Mouse (Mus musculus) intestine, embryonic 16.5 days (tissue): ENCODE data around the gene Wdr37. TPM values are rescaled to one million over a fixed set of nuclear protein-coding genes. Genes with fewer than 3 reads are reported as not detected.

Source experiments
- ATAC-seq: fragments of 200-750 bp; cut with Nextera tagmentation; 2 replicates; pipeline ENCODE4 v1.8.0; 2017; ENCODE audit warnings: moderate TSS enrichment, moderate library complexity
- H3K27ac ChIP-seq: fragments of 300-500 bp; sonication (generic); 2 replicates; pipeline ENCODE4 v1.5.1; 2014; ENCODE audit warnings: mild to moderate bottlenecking, low read length
- H3K27me3 ChIP-seq: fragments of 300-500 bp; sonication (generic); replicated peaks from 2 replicates; pipeline ENCODE4 v1.6.1; 2014; ENCODE audit warnings: low read length, control low read depth, mixed read lengths; ENCODE audit not compliant: control insufficient read depth, insufficient read depth
- H3K36me3 ChIP-seq: fragments of 300-500 bp; sonication (generic); 2 replicates; pipeline ENCODE4 v1.6.1; 2014; ENCODE audit warnings: low read length, control low read depth; ENCODE audit not compliant: control insufficient read depth, insufficient read depth
- H3K4me1 ChIP-seq: fragments of 300-500 bp; sonication (generic); 2 replicates; pipeline ENCODE4 v1.6.1; 2014; ENCODE audit warnings: low read length, control low read depth, mixed read lengths; ENCODE audit not compliant: control insufficient read depth, insufficient read depth
- H3K4me2 ChIP-seq: fragments of 300-500 bp; sonication (generic); 2 replicates; pipeline ENCODE4 v1.6.1; 2014; ENCODE audit warnings: low read depth, low read length, control low read depth
- H3K4me3 ChIP-seq: fragments of 300-500 bp; sonication (generic); 2 replicates; pipeline ENCODE4 v1.5.1; 2014; ENCODE audit warnings: mild to moderate bottlenecking, low read length
- H3K9ac ChIP-seq: fragments of 300-500 bp; sonication (generic); 2 replicates; pipeline ENCODE4 v1.6.1; 2014; ENCODE audit warnings: low read depth, low read length
- H3K9me3 ChIP-seq: fragments of 300-500 bp; sonication (generic); 2 replicates; pipeline ENCODE4 v1.6.1; 2016; ENCODE audit warnings: low read length, control low read depth; ENCODE audit not compliant: control insufficient read depth
- WGBS: fragments of 180-500 bp; shearing (Covaris S2); extraction: QIAGEN DNeasy Blood & Tissue Kit; methylation state at CpG from one replicate; pipeline ENCODE4 v1.1.7; 2014; 5-methylcytosine and 5-hydroxymethylcytosine counted together
- polyA plus RNA-seq: library from polyadenylated mRNA; unstranded; fragments of >200 nt; fragmentation: Nextera tagmentation; extraction: Ambion mirVana; gene quantifications from 2 replicates; pipeline ENCODE4 v1.2.1, GENCODE M21; 2015

Gene Wdr37
- polyA plus RNA-seq, 1 experiment from 2014 or later = 13.6 TPM

DNA sequence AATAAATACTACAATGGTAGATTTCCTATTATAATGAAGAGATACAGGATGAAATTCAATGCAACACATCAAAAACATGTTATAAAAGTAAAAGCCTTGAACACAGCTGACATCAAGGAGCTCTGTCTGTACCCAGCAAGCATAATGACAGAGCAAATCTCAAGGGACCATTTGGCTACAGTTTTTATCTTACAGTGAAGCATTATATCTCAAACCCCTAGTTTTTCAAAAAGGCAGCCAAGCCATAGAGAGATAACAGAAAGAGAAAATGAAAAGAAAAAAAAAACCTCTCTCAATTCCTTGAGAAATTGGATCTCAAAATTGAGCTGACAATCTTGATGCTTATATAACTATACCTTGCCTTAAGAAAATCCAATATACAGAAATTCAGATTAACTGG lies 41.0 kb downstream of the Wdr37 start:
- H3K9me3 ChIP-seq = no peaks in the 10 kb centered on the region
- H3K4me1 ChIP-seq = no peaks in the 10 kb centered on the region
- no peak for ATAC-seq
- no peaks in the 10 kb centered on the region for H3K36me3 ChIP-seq
- H3K9ac ChIP-seq = no peak overlapping the region
- no peak overlapping the region for H3K4me3 ChIP-seq
- H3K4me2 ChIP-seq = no peak overlapping the region
- H3K27ac ChIP-seq = no peak overlapping the region
- no peaks in the 10 kb centered on the region for H3K27me3 ChIP-seq

DNA sequence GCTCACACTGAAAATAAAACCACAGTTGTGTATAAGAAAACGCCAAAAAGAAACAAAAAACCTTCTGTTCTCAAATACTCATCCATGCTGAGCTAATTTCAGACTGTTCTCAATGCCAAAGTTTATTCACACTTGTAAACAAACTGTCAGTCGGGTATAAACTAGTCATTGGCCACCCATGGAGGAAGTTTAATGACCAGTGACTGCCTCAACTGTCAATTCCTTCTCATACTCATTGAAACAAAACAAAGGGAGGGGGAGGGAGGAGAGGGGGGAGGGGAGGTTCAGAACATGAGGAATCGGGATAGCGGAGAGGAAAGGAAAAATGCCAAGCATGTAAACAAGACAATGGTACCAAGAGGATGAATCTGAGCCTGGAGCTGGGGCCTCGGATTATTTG lies 41.9 kb downstream of the Wdr37 start:
- H3K4me2 ChIP-seq = no peak overlapping the region
- no peak overlapping the region for H3K4me3 ChIP-seq
- H3K4me1 ChIP-seq = no peaks in the 10 kb centered on the region
- no peaks in the 10 kb centered on the region for H3K36me3 ChIP-seq
- H3K27ac ChIP-seq = no peak overlapping the region
- peak; percentile 73 for ATAC-seq
- no peak overlapping the region for H3K9ac ChIP-seq
- H3K9me3 ChIP-seq = no peaks in the 10 kb centered on the region
- WGBS = 41% methylated on average over 5 of the region's 5 CpGs
- no peaks in the 10 kb centered on the region for H3K27me3 ChIP-seq

- Histone ChIP-seq H3K4me3 (no peak overlapping the region), H3K9me3 (no peaks in the 10 kb centered on the region), H3K36me3 (no peaks in the 10 kb centered on the region), H3K4me1 (no peaks in the 10 kb centered on the region), H3K27ac (no peak overlapping the region), H3K9ac (no peak overlapping the region), H3K27me3 (no peaks in the 10 kb centered on the region), H3K4me2 (no peak overlapping the region)
- WGBS = 93% methylated on average over 1 of the region's 1 CpGs
- no peak for ATAC-seq
Observed at GRCm38 (mm10) chr13:8828946-8829345, 42.8 kb downstream of the Wdr37 start.

- Histone ChIP-seq H3K27ac (no peak overlapping the region), H3K9ac (no peak overlapping the region), H3K36me3 (peaks cover 7% of the 10 kb centered on the region), H3K4me1 (no peaks in the 10 kb centered on the region), H3K27me3 (no peaks in the 10 kb centered on the region), H3K4me3 (no peak overlapping the region), H3K9me3 (no peaks in the 10 kb centered on the region), H3K4me2 (no peak overlapping the region)
- 74% methylated on average over 8 of the region's 8 CpGs for WGBS
- no peak for ATAC-seq
Observed at GRCm38 (mm10) chr13:8823546-8823945, 48.2 kb downstream of the Wdr37 start.

DNA sequence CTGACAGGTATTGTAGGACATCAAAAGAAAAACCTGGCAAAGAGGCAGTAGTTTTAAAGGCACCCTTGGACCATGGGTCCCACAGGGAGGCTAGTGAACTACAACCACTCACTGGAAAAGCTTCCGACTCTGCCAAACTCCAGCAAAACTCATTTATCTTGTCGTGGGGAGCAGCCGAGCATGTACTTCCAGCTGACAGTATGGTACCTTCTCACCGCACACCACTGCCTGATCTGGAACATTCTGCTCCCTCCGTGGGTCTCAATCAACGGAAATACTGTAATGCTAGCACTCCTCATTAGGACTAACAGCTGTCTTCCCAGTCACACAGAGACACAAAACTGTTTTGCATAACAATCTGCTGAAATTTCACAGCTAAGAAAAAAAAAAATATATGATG lies 48.6 kb downstream of the Wdr37 start:
- Histone ChIP-seq H3K9me3 (no peaks in the 10 kb centered on the region), H3K36me3 (peaks cover 10% of the 10 kb centered on the region), H3K27me3 (no peaks in the 10 kb centered on the region), H3K4me2 (no peak overlapping the region), H3K9ac (no peak overlapping the region), H3K27ac (no peak overlapping the region), H3K4me3 (no peak overlapping the region), H3K4me1 (no peaks in the 10 kb centered on the region)
- 67% methylated on average over 6 of the region's 6 CpGs for WGBS
- no peak for ATAC-seq

GRCm38 (mm10) chr13:8822201-8822600 lies 49.5 kb downstream of the Wdr37 start:
- WGBS = 92% methylated on average over 4 of the region's 4 CpGs
- no peak overlapping the region for H3K27ac ChIP-seq
- no peak overlapping the region for H3K4me2 ChIP-seq
- H3K4me3 ChIP-seq = no peak overlapping the region
- no peaks in the 10 kb centered on the region for H3K4me1 ChIP-seq
- no peak overlapping the region for H3K9ac ChIP-seq
- no peaks in the 10 kb centered on the region for H3K9me3 ChIP-seq
- ATAC-seq = no peak
- H3K36me3 ChIP-seq = peaks cover 10% of the 10 kb centered on the region
- H3K27me3 ChIP-seq = no peaks in the 10 kb centered on the region

- WGBS = 95% methylated on average over 2 of the region's 2 CpGs
- Histone ChIP-seq H3K27me3 (no peaks in the 10 kb centered on the region), H3K36me3 (peaks cover 3% of the 10 kb centered on the region; the same call in 1 of the 2 replicates), H3K9ac (no peak overlapping the region), H3K4me1 (no peaks in the 10 kb centered on the region), H3K4me2 (no peak overlapping the region), H3K27ac (no peak overlapping the region), H3K9me3 (no peaks in the 10 kb centered on the region), H3K4me3 (no peak overlapping the region)
- ATAC-seq = no peak
Observed at GRCm38 (mm10) chr13:8805931-8806330, 65.8 kb downstream of the Wdr37 start.

DNA sequence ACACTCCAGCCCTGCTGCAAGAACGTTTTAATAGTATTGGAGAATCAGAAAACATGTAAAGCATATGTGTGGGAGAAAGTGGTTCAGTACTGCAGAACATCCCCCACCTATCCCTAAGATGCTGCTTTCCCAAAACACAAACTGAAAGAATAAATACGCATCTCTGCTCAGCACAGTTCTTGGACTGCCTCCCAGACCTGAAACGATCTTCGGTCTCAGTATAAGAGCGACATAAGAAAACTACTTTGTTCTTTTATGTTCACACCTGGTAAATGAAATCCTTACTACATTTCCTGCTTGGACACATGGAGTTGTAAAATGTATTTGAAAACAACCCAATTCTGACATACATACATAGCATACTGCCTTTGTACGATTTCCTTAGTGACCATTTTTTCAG lies 71.1 kb downstream of the Wdr37 start:
- Histone ChIP-seq H3K9me3 (no peaks in the 10 kb centered on the region), H3K4me2 (no peak overlapping the region), H3K9ac (no peak overlapping the region), H3K27me3 (no peaks in the 10 kb centered on the region), H3K4me3 (no peak overlapping the region), H3K27ac (no peak overlapping the region), H3K4me1 (no peaks in the 10 kb centered on the region), H3K36me3 (peaks cover 3% of the 10 kb centered on the region; the same call in 1 of the 2 replicates)
- no peak for ATAC-seq
- 75% methylated on average over 6 of the region's 6 CpGs for WGBS

GRCm38 (mm10) chr13:8793217-8793616 lies 78.5 kb downstream of the Wdr37 start:
- H3K9me3 ChIP-seq = no peaks in the 10 kb centered on the region
- no peak overlapping the region for H3K27ac ChIP-seq
- H3K4me1 ChIP-seq = no peaks in the 10 kb centered on the region
- H3K27me3 ChIP-seq = no peaks in the 10 kb centered on the region
- H3K4me3 ChIP-seq = no peak overlapping the region
- H3K9ac ChIP-seq = no peak overlapping the region
- 71% methylated on average over 8 of the region's 8 CpGs for WGBS
- no peaks in the 10 kb centered on the region for H3K36me3 ChIP-seq
- no peak for ATAC-seq
- no peak overlapping the region for H3K4me2 ChIP-seq

DNA sequence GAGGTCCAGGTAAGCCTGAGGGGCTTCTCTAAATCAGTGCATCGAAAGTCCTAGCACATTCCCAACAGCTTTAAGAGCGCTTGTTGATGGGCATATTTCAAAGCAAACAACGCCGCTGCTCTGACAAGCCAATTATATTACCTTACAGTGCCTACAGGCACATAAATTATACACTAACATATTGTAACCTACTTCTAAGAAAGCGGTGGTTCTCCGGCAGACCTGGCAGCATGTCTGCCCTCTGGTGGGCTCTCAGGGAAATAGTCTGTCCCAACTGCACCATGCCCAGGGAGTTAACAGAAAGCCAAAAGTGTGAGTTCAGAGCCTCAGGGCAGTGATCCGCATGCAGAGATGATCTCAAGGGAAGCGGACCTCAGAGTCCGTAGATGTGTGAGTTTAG lies 86.5 kb downstream of the Wdr37 start:
- no peak for ATAC-seq
- H3K4me1 ChIP-seq = no peaks in the 10 kb centered on the region
- no peak overlapping the region for H3K4me3 ChIP-seq
- H3K27me3 ChIP-seq = no peaks in the 10 kb centered on the region
- no peak overlapping the region for H3K9ac ChIP-seq
- no peak overlapping the region for H3K4me2 ChIP-seq
- no peak overlapping the region for H3K27ac ChIP-seq
- no peaks in the 10 kb centered on the region for H3K36me3 ChIP-seq
- 35% methylated on average over 9 of the region's 9 CpGs for WGBS
- H3K9me3 ChIP-seq = no peaks in the 10 kb centered on the region
